Mouse (Mus musculus) layer of hippocampus, adult 2 months (tissue): ENCODE measurements at regions not wholly inside any gene's neighbourhood (a gene's known extent, or its start where the extent isn't known, plus 50 kb on each side); places are given as distances from the start of the nearest gene placed in this dataset.

Experiments
- DNase-seq, 2 experiments: peaks; one replicate each; pipeline ENCODE4 v3.0.0; 2022; ENCODE audit warnings: low spot score in 2 of 2
- H3K27ac ChIP-seq: fragments of 200-600 bp; 2 replicates; pipeline ENCODE4 v1.8.1; 2022
- H3K4me3 ChIP-seq: fragments of 200-600 bp; 2 replicates; pipeline ENCODE4 v1.8.1; 2022; ENCODE audit warnings: mild to moderate bottlenecking
- CTCF ChIP-seq: fragments of 200-600 bp; conservative IDR thresholded peaks from 2 replicates; pipeline ENCODE4 v1.8.1; 2022; ENCODE audit warnings: antibody characterized with exemption, mild to moderate bottlenecking, moderate library complexity

- H3K4me3 ChIP-seq, result no peak overlapping the region
- H3K27ac ChIP-seq, result no peak overlapping the region
- no peak for TF ChIP-seq CTCF
- no peak for DNase-seq
These were observed 1030.9 kb downstream of the Ttll7 start for GRCm38 (mm10) chr3:147882936-147883645.

GRCm38 (mm10) chr3:147878690-147879089 lies 1026.5 kb downstream of the Ttll7 start:
- TF ChIP-seq CTCF, result no peak
- no peak for DNase-seq
- no peak overlapping the region for H3K27ac ChIP-seq
- no peak overlapping the region for H3K4me3 ChIP-seq

GRCm38 (mm10) chr3:147868281-147868680 lies 1016.1 kb downstream of the Ttll7 start:
- Histone ChIP-seq H3K4me3 (no peak overlapping the region), H3K27ac (no peak overlapping the region)
- no peak for TF ChIP-seq CTCF
- DNase-seq, result no peak

- TF ChIP-seq CTCF, result no peak
- no peak overlapping the region for H3K4me3 ChIP-seq
- DNase-seq, result no peak
- no peak overlapping the region for H3K27ac ChIP-seq
These were observed 1001.2 kb downstream of the Ttll7 start for GRCm38 (mm10) chr3:147853346-147853745.

GRCm38 (mm10) chr3:147852830-147853229 lies 1000.7 kb downstream of the Ttll7 start:
- H3K27ac ChIP-seq, result no peak overlapping the region
- DNase-seq, result no peak
- TF ChIP-seq CTCF, result no peak

GRCm38 (mm10) chr3:147841357-147841756 lies 989.2 kb downstream of the Ttll7 start:
- no peak for DNase-seq
- no peak for TF ChIP-seq CTCF

More at GRCm38 (mm10) chr3:147852830-147853229, 1000.7 kb downstream of the Ttll7 start:
- H3K4me3 ChIP-seq, result no peak overlapping the region

GRCm38 (mm10) chr3:147838816-147839215 lies 986.6 kb downstream of the Ttll7 start:
- DNase-seq, result no peak
- TF ChIP-seq CTCF, result no peak
- no peak overlapping the region for H3K27ac ChIP-seq
- H3K4me3 ChIP-seq, result no peak overlapping the region

More at GRCm38 (mm10) chr3:147841357-147841756, 989.2 kb downstream of the Ttll7 start:
- H3K4me3 ChIP-seq, result no peak overlapping the region
- H3K27ac ChIP-seq, result no peak overlapping the region

- DNase-seq, result no peak
- no peak overlapping the region for H3K4me3 ChIP-seq
- TF ChIP-seq CTCF, result no peak
- no peak overlapping the region for H3K27ac ChIP-seq
These were observed 983.5 kb downstream of the Ttll7 start for GRCm38 (mm10) chr3:147835716-147836115.

GRCm38 (mm10) chr3:147825337-147825736 lies 973.2 kb downstream of the Ttll7 start:
- no peak for TF ChIP-seq CTCF
- Histone ChIP-seq H3K4me3 (no peak overlapping the region), H3K27ac (no peak overlapping the region)
- no peak for DNase-seq

GRCm38 (mm10) chr3:147824451-147824850 lies 972.3 kb downstream of the Ttll7 start:
- no peak for DNase-seq
- no peak for TF ChIP-seq CTCF
- H3K4me3 ChIP-seq, result no peak overlapping the region
- H3K27ac ChIP-seq, result no peak overlapping the region

GRCm38 (mm10) chr3:147814080-147814650 lies 962.0 kb downstream of the Ttll7 start:
- H3K27ac ChIP-seq, result no peak overlapping the region

GRCm38 (mm10) chr3:147802546-147802945 lies 950.4 kb downstream of the Ttll7 start:
- no peak for DNase-seq
- no peak overlapping the region for H3K27ac ChIP-seq
- TF ChIP-seq CTCF, result no peak
- H3K4me3 ChIP-seq, result no peak overlapping the region

More at GRCm38 (mm10) chr3:147814080-147814650, 962.0 kb downstream of the Ttll7 start:
- TF ChIP-seq CTCF, result no peak
- no peak for DNase-seq
- H3K4me3 ChIP-seq, result no peak overlapping the region

GRCm38 (mm10) chr3:147796524-147796923 lies 944.4 kb downstream of the Ttll7 start:
- H3K4me3 ChIP-seq, result no peak overlapping the region
- DNase-seq, result no peak
- TF ChIP-seq CTCF, result no peak
- H3K27ac ChIP-seq, result no peak overlapping the region

- TF ChIP-seq CTCF, result no peak
- no peak for DNase-seq
- Histone ChIP-seq H3K4me3 (no peak overlapping the region), H3K27ac (no peak overlapping the region)
These were observed 942.9 kb downstream of the Ttll7 start for GRCm38 (mm10) chr3:147795116-147795515.
